24 mouse cellular contexts compared by ENCODE assay signal in genomic region chr19:3997231-3997630, GRCm38 (mm10). TPM values are rescaled to one million over a fixed set of nuclear protein-coding genes. Genes with fewer than 3 reads are reported as not detected.
"Had no signal": no experiment of that assay in that cellular context is flagged by ENCODE, and none has a peak within 500 bp of the region (broad histone marks: within the 10 kb centered on the region; RNA-seq: fewer than 3 reads in every experiment).

No protein-coding gene starts in this region.

- H3K4me2 ChIP-seq: lung, embryonic 15.5 days; midbrain, embryonic 11.5 days; midbrain, embryonic 13.5 days; midbrain, embryonic 15.5 days; neural tube, embryonic 12.5 days had no signal

- H3K36me3 ChIP-seq: lung, embryonic 15.5 days; midbrain, embryonic 13.5 days; midbrain, embryonic 15.5 days; neural tube, embryonic 12.5 days had no signal

- H3K9ac ChIP-seq: lung, embryonic 15.5 days; midbrain, embryonic 13.5 days; midbrain, embryonic 15.5 days; neural tube, embryonic 12.5 days had no signal

- H3K27me3 ChIP-seq: lung, embryonic 15.5 days; neural tube, embryonic 12.5 days had no signal

- ATAC-seq: lung, postnatal 0 days; midbrain, embryonic 13.5 days; midbrain, embryonic 15.5 days had no signal

- H3K4me3 ChIP-seq: lung, embryonic 15.5 days; megakaryocyte, embryonic 14.5 days; midbrain, embryonic 13.5 days; midbrain, embryonic 15.5 days; neural tube, embryonic 12.5 days had no signal

- DNase-seq: lung, adult 18-20 months; lung, postnatal 14 days; lung, postnatal 36 days; right cerebral cortex, postnatal 14 days; spleen, adult 18-20 months; thymus, adult 2 months; thymus, postnatal 25 days; thymus, postnatal 4 days had no signal

- H3K27ac ChIP-seq: lung, embryonic 15.5 days; macrophage; midbrain, embryonic 13.5 days; midbrain, embryonic 15.5 days; neural tube, embryonic 12.5 days had no signal

- H3K9me3 ChIP-seq: lung, embryonic 15.5 days; megakaryocyte, embryonic 14.5 days; midbrain, embryonic 13.5 days; midbrain, embryonic 15.5 days; neural tube, embryonic 12.5 days had no signal

RNA-seq across cellular contexts. Expression of gene Tbx10, which starts 4.7 kb away (rescaled TPM):
- total RNA-seq: megakaryocyte progenitor cell, adult 5-6 weeks; midbrain, postnatal 0 days; monocyte, adult 5-6 weeks; neutrophil, adult 5-6 weeks had no signal
- polyA plus RNA-seq: liver, embryonic 16.5 days; lung, embryonic 15.5 days; lung, postnatal 0 days; macrophage; midbrain, embryonic 11.5 days; midbrain, embryonic 13.5 days; midbrain, embryonic 15.5 days; midbrain, postnatal 0 days; neural tube, embryonic 12.5 days; neural tube, embryonic 14.5 days; stomach, embryonic 14.5 days; urinary bladder, adult 2 months had no signal

RNA-seq across cellular contexts. Expression of gene Doc2g, which starts 5.9 kb away (rescaled TPM):
- total RNA-seq: monocyte, adult 5-6 weeks had no signal
- polyA plus RNA-seq: macrophage had no signal

RNA-seq across cellular contexts. Expression of gene Acy3, which starts 10.9 kb away (rescaled TPM):
- total RNA-seq: monocyte, adult 5-6 weeks; neutrophil, adult 5-6 weeks had no signal
